Mouse (Mus musculus) naive thymus-derived CD4-positive, alpha-beta T cell, adult 2 months (primary cell): ENCODE measurements at regions not wholly inside any gene's neighbourhood (a gene's known extent, or its start where the extent isn't known, plus 50 kb on each side); places are given as distances from the start of the nearest gene placed in this dataset.

ENCODE experiments used
- DNase-seq: peaks from one replicate; pipeline ENCODE4 v3.0.0-alpha.2; 2011; ENCODE audit warnings: low read depth

DNA sequence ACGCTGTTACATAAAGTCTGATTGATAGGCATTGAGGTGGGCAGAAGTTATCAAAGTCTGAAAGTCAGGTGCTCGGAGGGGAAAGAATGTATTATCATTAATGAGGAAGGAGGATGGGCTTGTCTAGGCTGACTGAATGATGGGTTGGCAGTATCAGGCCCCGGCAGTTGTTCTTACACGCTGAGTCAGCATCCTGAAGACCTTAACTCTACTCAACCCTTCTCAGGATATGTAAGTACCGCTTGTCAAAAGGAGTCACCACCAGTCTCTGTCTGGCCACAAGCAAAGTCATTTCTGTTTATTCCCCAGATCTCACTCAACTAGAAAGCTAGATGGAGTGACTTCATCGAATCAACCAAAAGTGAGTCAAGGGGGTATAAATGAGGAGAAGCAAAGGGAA lies 90.0 kb upstream of the Phactr1 start:
- no peak for DNase-seq

GRCm38 (mm10) chr13:42592945-42593344 lies 87.5 kb upstream of the Phactr1 start:
- no peak for DNase-seq

DNA sequence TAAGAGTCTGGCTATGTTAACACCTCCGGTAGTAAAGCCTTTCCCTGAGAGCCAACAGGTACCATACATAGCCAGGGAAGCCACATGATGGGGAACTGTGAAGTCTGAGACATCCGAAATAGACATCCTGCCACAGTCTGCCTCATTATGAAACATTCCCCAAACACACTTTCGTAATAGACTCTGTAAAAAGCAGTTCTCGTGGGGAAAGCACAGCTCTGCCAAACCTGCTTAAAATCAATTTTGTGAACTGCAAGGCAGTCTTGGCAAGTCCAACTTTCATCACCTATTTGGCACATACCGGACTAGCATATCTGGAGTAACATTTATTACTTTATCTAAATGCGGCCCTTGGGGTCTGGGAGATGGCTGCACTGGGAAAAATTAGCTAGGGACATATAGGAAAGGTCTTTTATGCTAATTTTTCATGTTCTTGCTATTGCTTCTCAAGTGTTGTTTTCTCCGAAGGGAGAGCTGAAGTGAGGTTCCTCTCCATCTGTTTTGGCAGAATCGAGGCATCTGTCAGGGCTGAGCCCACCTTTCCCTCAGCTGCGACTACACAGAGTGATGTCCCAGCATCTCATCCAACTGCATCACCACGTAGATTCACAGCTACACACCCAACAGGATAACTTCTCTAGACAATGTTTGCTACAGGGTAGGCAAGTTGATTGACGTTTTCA lies 86.8 kb upstream of the Phactr1 start:
- no peak for DNase-seq

DNA sequence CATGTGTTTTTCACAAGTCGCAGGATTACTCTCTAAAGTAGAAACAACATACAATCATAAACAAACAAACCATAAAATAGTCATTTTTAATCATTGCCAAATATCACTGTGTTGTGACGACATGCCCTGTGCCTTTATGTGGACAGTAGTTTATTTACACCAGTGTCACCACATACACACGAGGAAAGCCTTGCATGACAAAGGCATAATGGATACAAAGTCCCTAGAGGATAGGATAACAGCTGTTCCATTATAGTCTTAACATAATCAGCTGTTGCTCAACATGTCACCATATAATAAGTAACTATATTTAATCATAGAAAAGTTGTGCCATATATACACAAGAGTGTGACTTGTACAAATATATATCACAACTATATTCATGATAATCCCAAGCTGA lies 85.2 kb upstream of the Phactr1 start:
- DNase-seq, result no peak

GRCm38 (mm10) chr13:42597781-42598180 lies 82.6 kb upstream of the Phactr1 start:
- DNase-seq, result no peak

- no peak for DNase-seq
Measured at GRCm38 (mm10) chr13:42603308-42603707, 77.1 kb upstream of the Phactr1 start.

GRCm38 (mm10) chr13:42607735-42608134 lies 72.7 kb upstream of the Phactr1 start:
- no peak for DNase-seq

DNA sequence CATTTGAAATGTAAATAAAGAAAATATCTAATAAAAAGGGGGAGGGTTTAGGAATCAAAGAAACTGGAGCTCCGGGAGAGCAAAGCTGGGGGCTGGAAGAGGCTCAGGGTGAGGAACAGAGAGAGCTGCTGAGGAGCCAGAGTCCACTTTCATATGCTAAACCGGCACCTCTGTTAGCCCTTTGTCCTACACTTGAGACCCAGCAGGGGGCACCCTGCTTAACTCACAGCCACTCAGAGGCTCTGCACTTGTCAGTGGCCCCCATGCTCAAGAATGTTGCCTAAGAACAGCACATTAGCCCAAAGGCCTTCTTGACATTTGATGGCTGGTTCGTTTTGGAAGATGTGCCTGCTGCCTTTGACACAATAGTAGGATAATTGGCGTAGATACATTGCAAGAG lies 71.5 kb upstream of the Phactr1 start:
- DNase-seq, result no peak

DNA sequence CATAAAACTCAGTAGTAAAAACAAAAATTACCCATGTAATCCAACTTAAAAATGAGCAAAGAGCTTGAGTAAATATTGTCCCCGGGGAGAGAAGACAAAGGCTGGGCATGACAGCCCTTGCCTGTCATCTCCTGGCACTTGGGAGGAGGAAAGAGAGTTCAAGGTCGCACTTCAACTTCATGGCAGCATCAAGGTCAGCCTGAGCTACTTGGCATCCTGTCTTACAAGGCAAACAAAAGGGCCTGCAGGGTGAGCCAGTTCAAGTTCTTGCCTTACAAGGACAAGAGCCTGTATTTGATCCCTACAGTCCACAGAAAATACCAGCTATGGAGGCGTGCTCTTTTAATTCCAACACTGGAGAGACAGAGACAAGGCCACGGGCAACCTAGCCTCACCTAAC lies 67.1 kb upstream of the Phactr1 start:
- DNase-seq, result no peak

- DNase-seq, result no peak
Measured at GRCm38 (mm10) chr13:42615826-42616225, 64.6 kb upstream of the Phactr1 start.

DNA sequence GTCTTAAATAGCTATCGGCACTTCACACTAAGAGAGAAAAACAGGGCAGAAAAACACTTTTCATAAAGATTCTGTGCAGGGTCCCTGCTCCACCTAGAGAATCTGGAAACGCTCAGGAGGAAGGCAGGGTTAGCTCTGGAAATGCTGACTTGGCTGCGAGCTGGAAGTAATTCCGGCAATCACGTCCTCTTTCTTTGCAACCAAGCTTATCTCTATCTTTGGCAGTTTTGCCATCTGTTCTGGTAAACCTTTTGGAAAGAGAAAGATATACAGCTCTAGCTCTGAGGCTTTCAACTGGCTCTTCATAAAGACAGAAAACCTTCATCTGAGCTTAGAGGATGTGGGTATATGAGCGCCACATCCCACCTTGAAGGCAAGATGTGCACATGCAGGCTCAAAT lies 63.2 kb upstream of the Phactr1 start:
- no peak for DNase-seq

- DNase-seq, result no peak
Measured at GRCm38 (mm10) chr13:42617844-42618243, 62.6 kb upstream of the Phactr1 start.

GRCm38 (mm10) chr13:42619555-42620280 lies 60.7 kb upstream of the Phactr1 start:
- no peak for DNase-seq

- DNase-seq, result no peak
Measured at GRCm38 (mm10) chr13:42623491-42623890, 56.9 kb upstream of the Phactr1 start.
